Mouse (Mus musculus): ENCODE results near the gene Slc24a3. TPM values are rescaled to one million over a fixed set of nuclear protein-coding genes. Genes with fewer than 3 reads are reported as not detected.
A peak's percentile ranks its signal among the peaks of the same experiment; 100 is the strongest.

The Slc24a3 gene
- polyA plus RNA-seq, 1 experiment, result 20.5 TPM

GRCm38 (mm10) chr2:145329756-145330155 is 162.2 kb downstream of the Slc24a3 start:
- DNase-seq (ENCODE audit: low read depth), result peak; percentile 70
- no peak for TF ChIP-seq CTCF (IDR thresholded peaks at IDR 0.05; ENCODE audit: borderline replicate concordance, extremely low read depth, insufficient read depth, insufficient read length)
- TF ChIP-seq POLR2A (IDR thresholded peaks at IDR 0.05; ENCODE audit: borderline replicate concordance, extremely low read depth, insufficient read depth, insufficient read length, poor library complexity, severe bottlenecking), result no peak

- TF ChIP-seq CTCF (IDR thresholded peaks at IDR 0.05; ENCODE audit: borderline replicate concordance, extremely low read depth, insufficient read depth, insufficient read length) (no peak), POLR2A (IDR thresholded peaks at IDR 0.05; ENCODE audit: borderline replicate concordance, extremely low read depth, insufficient read depth, insufficient read length, poor library complexity, severe bottlenecking) (no peak)
- DNase-seq (ENCODE audit: low read depth), result no peak
Observed at GRCm38 (mm10) chr2:145331525-145331924, 164.0 kb downstream of the Slc24a3 start.

GRCm38 (mm10) chr2:145333466-145333865 is 165.9 kb downstream of the Slc24a3 start:
- DNase-seq (ENCODE audit: low read depth), result no peak
- TF ChIP-seq CTCF (IDR thresholded peaks at IDR 0.05; ENCODE audit: borderline replicate concordance, extremely low read depth, insufficient read depth, insufficient read length), result no peak
- no peak for TF ChIP-seq POLR2A (IDR thresholded peaks at IDR 0.05; ENCODE audit: borderline replicate concordance, extremely low read depth, insufficient read depth, insufficient read length, poor library complexity, severe bottlenecking)

- no peak for TF ChIP-seq CTCF (IDR thresholded peaks at IDR 0.05; ENCODE audit: borderline replicate concordance, extremely low read depth, insufficient read depth, insufficient read length)
- TF ChIP-seq POLR2A (IDR thresholded peaks at IDR 0.05; ENCODE audit: borderline replicate concordance, extremely low read depth, insufficient read depth, insufficient read length, poor library complexity, severe bottlenecking), result no peak
- no peak for DNase-seq (ENCODE audit: low read depth)
Observed at GRCm38 (mm10) chr2:145336406-145336805, 168.9 kb downstream of the Slc24a3 start.

GRCm38 (mm10) chr2:145340816-145341215 is 173.3 kb downstream of the Slc24a3 start:
- TF ChIP-seq CTCF (IDR thresholded peaks at IDR 0.05; ENCODE audit: borderline replicate concordance, extremely low read depth, insufficient read depth, insufficient read length) (no peak), POLR2A (IDR thresholded peaks at IDR 0.05; ENCODE audit: borderline replicate concordance, extremely low read depth, insufficient read depth, insufficient read length, poor library complexity, severe bottlenecking) (no peak)
- DNase-seq (ENCODE audit: low read depth), result peak; percentile 18

- no peak for DNase-seq (ENCODE audit: low read depth)
- no peak for TF ChIP-seq CTCF (IDR thresholded peaks at IDR 0.05; ENCODE audit: borderline replicate concordance, extremely low read depth, insufficient read depth, insufficient read length)
- no peak for TF ChIP-seq POLR2A (IDR thresholded peaks at IDR 0.05; ENCODE audit: borderline replicate concordance, extremely low read depth, insufficient read depth, insufficient read length, poor library complexity, severe bottlenecking)
Observed at GRCm38 (mm10) chr2:145342956-145343355, 175.4 kb downstream of the Slc24a3 start.

- TF ChIP-seq POLR2A (IDR thresholded peaks at IDR 0.05; ENCODE audit: borderline replicate concordance, extremely low read depth, insufficient read depth, insufficient read length, poor library complexity, severe bottlenecking) (no peak), CTCF (IDR thresholded peaks at IDR 0.05; ENCODE audit: borderline replicate concordance, extremely low read depth, insufficient read depth, insufficient read length) (no peak)
- DNase-seq (ENCODE audit: low read depth), result no peak
Observed at GRCm38 (mm10) chr2:145344521-145344920, 177.0 kb downstream of the Slc24a3 start.

GRCm38 (mm10) chr2:145353801-145354200 is 186.2 kb downstream of the Slc24a3 start:
- DNase-seq (ENCODE audit: low read depth), result no peak
- no peak for TF ChIP-seq CTCF (IDR thresholded peaks at IDR 0.05; ENCODE audit: borderline replicate concordance, extremely low read depth, insufficient read depth, insufficient read length)
- TF ChIP-seq POLR2A (IDR thresholded peaks at IDR 0.05; ENCODE audit: borderline replicate concordance, extremely low read depth, insufficient read depth, insufficient read length, poor library complexity, severe bottlenecking), result no peak

GRCm38 (mm10) chr2:145358236-145358942 is 190.8 kb downstream of the Slc24a3 start:
- DNase-seq (ENCODE audit: low read depth), result no peak
- no peak for TF ChIP-seq POLR2A (IDR thresholded peaks at IDR 0.05; ENCODE audit: borderline replicate concordance, extremely low read depth, insufficient read depth, insufficient read length, poor library complexity, severe bottlenecking)
- TF ChIP-seq CTCF (IDR thresholded peaks at IDR 0.05; ENCODE audit: borderline replicate concordance, extremely low read depth, insufficient read depth, insufficient read length), result no peak

- TF ChIP-seq POLR2A (IDR thresholded peaks at IDR 0.05; ENCODE audit: borderline replicate concordance, extremely low read depth, insufficient read depth, insufficient read length, poor library complexity, severe bottlenecking) (no peak), CTCF (IDR thresholded peaks at IDR 0.05; ENCODE audit: borderline replicate concordance, extremely low read depth, insufficient read depth, insufficient read length) (no peak)
Observed at GRCm38 (mm10) chr2:145363604-145364003, 196.1 kb downstream of the Slc24a3 start.

GRCm38 (mm10) chr2:145368701-145369100 is 201.1 kb downstream of the Slc24a3 start:
- TF ChIP-seq CTCF (IDR thresholded peaks at IDR 0.05; ENCODE audit: borderline replicate concordance, extremely low read depth, insufficient read depth, insufficient read length) (no peak), POLR2A (IDR thresholded peaks at IDR 0.05; ENCODE audit: borderline replicate concordance, extremely low read depth, insufficient read depth, insufficient read length, poor library complexity, severe bottlenecking) (no peak)
- no peak for DNase-seq (ENCODE audit: low read depth)

More at GRCm38 (mm10) chr2:145363604-145364003, 196.1 kb downstream of the Slc24a3 start:
- DNase-seq (ENCODE audit: low read depth), result no peak

- no peak for DNase-seq (ENCODE audit: low read depth)
- TF ChIP-seq POLR2A (IDR thresholded peaks at IDR 0.05; ENCODE audit: borderline replicate concordance, extremely low read depth, insufficient read depth, insufficient read length, poor library complexity, severe bottlenecking) (no peak), CTCF (IDR thresholded peaks at IDR 0.05; ENCODE audit: borderline replicate concordance, extremely low read depth, insufficient read depth, insufficient read length) (no peak)
Observed at GRCm38 (mm10) chr2:145370795-145371194, 203.2 kb downstream of the Slc24a3 start.

All from brain, embryonic 14.5 days (tissue).